Mouse (Mus musculus) neutrophil, adult 65 days (primary cell): Measurements from ENCODE around the gene Uqcc1. TPM values are rescaled to one million over a fixed set of nuclear protein-coding genes. Genes with fewer than 3 reads are reported as not detected.

ENCODE experiments used
- total RNA-seq: library from RNA; stranded (reverse); gene quantifications from 2 replicates; pipeline ENCODE4 v1.2.4, GENCODE M21; 2023

Gene Uqcc1
- total RNA-seq = 9.8 and 13.0 TPM in 2 replicates

DNA sequence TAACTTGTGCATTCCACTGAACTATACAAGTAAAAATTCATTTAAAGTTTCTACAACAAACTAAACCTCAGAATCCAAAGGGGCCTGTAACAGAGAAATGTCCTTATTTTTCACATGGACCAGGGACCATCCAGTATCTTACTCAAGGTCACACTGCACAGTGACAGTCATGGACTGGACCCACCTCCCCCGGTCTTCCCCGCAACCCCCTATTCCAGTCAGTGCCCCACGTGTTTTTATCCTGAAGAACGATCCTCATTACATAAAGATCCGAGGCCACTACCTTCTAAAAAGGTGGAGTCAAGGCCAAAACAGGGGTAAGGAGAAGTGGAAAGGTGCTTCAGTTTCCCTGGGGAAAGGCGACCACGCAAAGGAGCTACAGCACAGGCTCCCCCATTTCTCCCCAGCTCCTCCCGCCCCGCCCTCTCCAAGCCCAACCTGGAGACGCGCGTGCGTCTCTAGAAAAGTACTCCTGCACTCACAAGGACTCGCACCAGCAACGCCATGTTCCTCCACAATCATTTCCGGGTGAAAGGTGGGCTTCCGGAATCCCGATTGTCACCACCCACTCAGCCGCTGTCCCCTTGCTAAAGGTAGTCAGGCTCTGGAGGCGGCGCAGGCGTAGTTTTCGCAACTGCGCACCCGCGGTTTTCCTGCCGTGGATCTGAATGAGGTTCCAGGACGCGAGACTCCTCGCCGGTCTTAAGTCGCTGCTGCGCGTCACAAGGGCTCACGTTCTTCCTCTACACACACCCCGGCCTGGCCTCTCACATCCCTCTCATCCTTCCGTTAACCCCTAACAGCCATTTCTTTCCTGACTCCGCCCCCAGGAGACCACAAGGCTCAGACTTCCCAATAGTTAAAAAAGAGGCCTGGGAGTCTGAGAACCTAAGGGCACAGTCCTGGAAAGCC lies at the start of gene Uqcc1:
Gene Uqcc1 (minus strand): TSS at position 780 of the 912 bp plus-strand sequence.

GRCm38 (mm10) chr2:155956134-155957059 lies 26.3 kb upstream of the Uqcc1 start, which contains the start of gene Cep250:
Gene Cep250, plus strand, starts transcription at chr2:155956458.

GRCm38 (mm10) chr2:155945124-155945523 lies 15.0 kb upstream of the Uqcc1 start, which contains the start of gene Gdf5:
Gene Gdf5, minus strand, starts transcription at chr2:155945367.

GRCm38 (mm10) chr2:155940681-155941080 lies 10.6 kb upstream of the Uqcc1 start, which contains the start of gene Gm15557:
Gene Gm15557, plus strand, starts transcription at chr2:155940728.

GRCm38 (mm10) chr2:155834732-155835131 lies 95.4 kb downstream of the Uqcc1 start, which contains the start of gene Fam83c:
Gene Fam83c, minus strand, starts transcription at chr2:155834854.

DNA sequence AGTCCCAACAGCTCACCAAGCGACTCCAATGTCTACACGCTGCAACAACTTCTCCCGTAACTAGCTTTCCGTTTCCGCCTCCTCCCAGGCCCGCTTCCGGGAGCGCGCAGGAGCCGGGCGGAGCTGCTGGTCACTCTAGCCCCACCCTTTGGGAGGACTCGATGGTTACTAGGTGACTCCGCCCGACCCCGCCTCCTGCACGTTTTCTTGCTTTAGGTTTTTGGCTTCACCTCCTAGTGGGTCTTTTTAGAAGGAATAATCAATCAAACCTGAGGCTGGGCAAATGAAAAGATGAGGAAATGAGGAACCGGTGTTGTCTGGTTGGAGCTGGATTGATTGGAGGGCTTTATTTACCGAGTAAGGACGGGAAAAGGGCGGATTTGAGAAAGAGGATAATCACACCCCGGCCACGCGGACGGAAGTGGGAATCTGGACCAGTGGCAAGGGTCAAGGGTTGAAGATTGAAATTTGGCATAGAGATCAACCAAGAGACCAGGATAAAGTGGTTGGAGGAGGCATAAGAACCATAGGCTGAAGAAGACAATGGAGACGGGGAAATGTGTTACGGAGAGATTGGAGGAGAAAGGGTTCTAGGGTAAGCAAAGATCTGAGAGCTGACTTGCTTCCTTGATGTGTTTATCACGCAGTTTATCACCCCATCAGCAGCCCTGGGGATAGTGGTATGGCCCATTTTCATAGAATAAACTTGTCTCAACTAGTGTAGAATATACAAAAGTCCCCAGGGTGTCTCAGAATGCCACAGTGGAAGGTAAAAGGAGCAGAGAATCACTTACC lies 103.3 kb downstream of the Uqcc1 start, which contains the start of gene Eif6:
Gene Eif6 (minus strand): TSS at position 296 of the 795 bp plus-strand sequence.

GRCm38 (mm10) chr2:155819392-155819448 lies 110.9 kb downstream of the Uqcc1 start, which contains the start of gene BC029722:
Gene BC029722, minus strand, starts transcription at chr2:155819426.

Other genes with a start within 250 kb of the Uqcc1 start
- 116 and 139 TPM in 2 replicates for gene Trpc4ap, start 237.9 kb downstream of the Uqcc1 start, total RNA-seq
- 32.5 and 42.7 TPM in 2 replicates for gene Edem2, start 200.8 kb downstream of the Uqcc1 start, total RNA-seq
- not detected in 2 replicates for gene Gm17581, start 194.4 kb downstream of the Uqcc1 start, total RNA-seq
- not detected in 2 replicates for gene Procr, start 179.2 kb downstream of the Uqcc1 start, total RNA-seq
- not detected in 2 replicates for gene Mmp24, start 155.0 kb downstream of the Uqcc1 start, total RNA-seq
- 8.4 and 9.0 TPM in 2 replicates for gene BC029722, start 110.9 kb downstream of the Uqcc1 start, total RNA-seq
- gene Eif6, start 103.4 kb downstream of the Uqcc1 start, total RNA-seq = 71.4 and 79.8 TPM in 2 replicates
- gene Fam83c, start 95.5 kb downstream of the Uqcc1 start, total RNA-seq = not detected in 2 replicates
- gene Gm15557, start 10.4 kb upstream of the Uqcc1 start, total RNA-seq = not detected in 2 replicates
- gene Gdf5, start 15.1 kb upstream of the Uqcc1 start, total RNA-seq = not detected in 2 replicates
- gene Cep250, start 26.1 kb upstream of the Uqcc1 start, total RNA-seq = 57.4 and 85.4 TPM in 2 replicates
- not detected in 2 replicates for gene 6430550D23Rik, start 77.7 kb upstream of the Uqcc1 start, total RNA-seq
- gene Ergic3, start 77.7 kb upstream of the Uqcc1 start, total RNA-seq = 57.4 and 60.2 TPM in 2 replicates
- gene Fer1l4, start 122.6 kb upstream of the Uqcc1 start, total RNA-seq = not detected in 2 replicates
- gene Spag4, start 134.9 kb upstream of the Uqcc1 start, total RNA-seq = 0.43 and 0.85 TPM in 2 replicates
- gene Cpne1, start 181.7 kb upstream of the Uqcc1 start, total RNA-seq = 65.0 and 74.0 TPM in 2 replicates
- 17.7 and 19.8 TPM in 2 replicates for gene Rbm12, start 181.7 kb upstream of the Uqcc1 start, total RNA-seq
- gene Gm28036, start 196.8 kb upstream of the Uqcc1 start, total RNA-seq = 9.9 and 20.0 TPM in 2 replicates
- 41.2 and 53.9 TPM in 2 replicates for gene Romo1, start 213.7 kb upstream of the Uqcc1 start, total RNA-seq
- 14.0 and 18.5 TPM in 2 replicates for gene Nfs1, start 213.9 kb upstream of the Uqcc1 start, total RNA-seq
- gene Rbm39, start 249.9 kb upstream of the Uqcc1 start, total RNA-seq = 1,780 and 2,284 TPM in 2 replicates